Mouse (Mus musculus): ENCODE data around the gene Pde10a. TPM values are rescaled to one million over a fixed set of nuclear protein-coding genes. Genes with fewer than 3 reads are reported as not detected.
A peak's percentile ranks its signal among the peaks of the same experiment; 100 is the strongest.

Gene Pde10a
- polyA plus RNA-seq, 1 experiment from 2014 or later: 24.5 TPM

- H3K9me3 ChIP-seq (ENCODE audit: control insufficient read depth, low read length): no peaks in the 10 kb centered on the region
- WGBS: 85% methylated on average over 8 of the region's 8 CpGs
- no peaks in the 10 kb centered on the region for H3K27me3 ChIP-seq (replicated peaks; ENCODE audit: control insufficient read depth, insufficient read depth, low read length)
- no peak overlapping the region for H3K4me3 ChIP-seq (replicated peaks; ENCODE audit: low read length)
- no peak for ATAC-seq
- no peaks in the 10 kb centered on the region for H3K4me1 ChIP-seq (replicated peaks; ENCODE audit: control insufficient read depth, insufficient read depth, low read length)
- H3K4me2 ChIP-seq (ENCODE audit: low read length): no peak overlapping the region
- H3K9ac ChIP-seq (replicated peaks; ENCODE audit: low read depth, low read length): no peak overlapping the region
- H3K27ac ChIP-seq (ENCODE audit: low read length): no peak overlapping the region
- no peaks in the 10 kb centered on the region for H3K36me3 ChIP-seq (ENCODE audit: control insufficient read depth, insufficient read depth)
Measured at GRCm38 (mm10) chr17:8557926-8558325, 32.8 kb downstream of the Pde10a start.

DNA sequence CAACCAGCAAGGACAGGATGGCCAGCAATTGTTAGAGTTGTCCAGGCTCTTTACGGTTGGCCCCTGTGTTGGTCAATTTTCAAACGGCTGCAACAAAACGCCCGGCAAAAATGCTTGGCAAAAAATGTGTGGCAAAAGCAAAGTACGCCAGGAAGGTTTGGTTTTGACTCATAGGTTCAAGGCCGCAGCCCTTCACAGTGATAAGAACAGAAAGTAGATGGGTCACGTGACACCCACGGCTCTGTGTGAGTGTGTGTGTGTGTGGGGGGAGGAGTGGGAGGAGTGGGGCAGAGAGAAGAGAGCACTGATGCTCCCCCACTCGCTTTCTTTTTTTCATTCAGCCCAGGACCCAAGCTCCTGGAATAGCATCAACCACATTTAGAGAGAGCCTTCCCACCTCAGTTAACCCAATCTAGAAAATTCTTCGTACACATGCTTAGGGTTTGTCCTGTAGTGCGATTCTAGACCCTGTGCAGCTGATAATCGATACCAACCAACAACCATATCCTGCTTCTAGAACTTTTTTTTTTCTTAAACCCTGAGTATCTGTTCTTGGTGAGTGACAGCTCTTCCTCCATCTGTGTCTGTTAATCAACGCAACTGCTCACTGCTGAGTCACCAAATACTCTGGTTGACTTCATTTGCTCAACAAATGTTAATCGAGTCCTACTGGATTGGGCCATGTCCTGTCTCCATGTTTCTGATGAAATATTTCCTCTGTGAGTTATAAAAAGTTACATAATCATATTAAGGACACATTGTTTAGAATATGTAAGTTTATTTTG is 37.1 kb downstream of the Pde10a start:
- H3K27ac ChIP-seq (ENCODE audit: low read length): no peak overlapping the region
- no peaks in the 10 kb centered on the region for H3K36me3 ChIP-seq (ENCODE audit: control insufficient read depth, insufficient read depth)
- H3K9ac ChIP-seq (replicated peaks; ENCODE audit: low read depth, low read length): no peak overlapping the region
- no peak for ATAC-seq
- H3K4me1 ChIP-seq (replicated peaks; ENCODE audit: control insufficient read depth, insufficient read depth, low read length): no peaks in the 10 kb centered on the region
- H3K4me3 ChIP-seq (replicated peaks; ENCODE audit: low read length): no peak overlapping the region
- no peaks in the 10 kb centered on the region for H3K27me3 ChIP-seq (replicated peaks; ENCODE audit: control insufficient read depth, insufficient read depth, low read length)
- no peaks in the 10 kb centered on the region for H3K9me3 ChIP-seq (ENCODE audit: control insufficient read depth, low read length)
- no peak overlapping the region for H3K4me2 ChIP-seq (ENCODE audit: low read length)
- WGBS: 56% methylated on average over 14 of the region's 14 CpGs

- H3K4me3 ChIP-seq (replicated peaks; ENCODE audit: low read length): no peak overlapping the region
- no peaks in the 10 kb centered on the region for H3K27me3 ChIP-seq (replicated peaks; ENCODE audit: control insufficient read depth, insufficient read depth, low read length)
- H3K4me1 ChIP-seq (replicated peaks; ENCODE audit: control insufficient read depth, insufficient read depth, low read length): no peaks in the 10 kb centered on the region
- no peak overlapping the region for H3K9ac ChIP-seq (replicated peaks; ENCODE audit: low read depth, low read length)
- H3K4me2 ChIP-seq (ENCODE audit: low read length): no peak overlapping the region
- H3K36me3 ChIP-seq (ENCODE audit: control insufficient read depth, insufficient read depth): no peaks in the 10 kb centered on the region
- no peaks in the 10 kb centered on the region for H3K9me3 ChIP-seq (ENCODE audit: control insufficient read depth, low read length)
- ATAC-seq: no peak
- WGBS: 95% methylated on average over 1 of the region's 1 CpGs
- no peak overlapping the region for H3K27ac ChIP-seq (ENCODE audit: low read length)
Measured at GRCm38 (mm10) chr17:8562886-8563280, 37.7 kb downstream of the Pde10a start.

DNA sequence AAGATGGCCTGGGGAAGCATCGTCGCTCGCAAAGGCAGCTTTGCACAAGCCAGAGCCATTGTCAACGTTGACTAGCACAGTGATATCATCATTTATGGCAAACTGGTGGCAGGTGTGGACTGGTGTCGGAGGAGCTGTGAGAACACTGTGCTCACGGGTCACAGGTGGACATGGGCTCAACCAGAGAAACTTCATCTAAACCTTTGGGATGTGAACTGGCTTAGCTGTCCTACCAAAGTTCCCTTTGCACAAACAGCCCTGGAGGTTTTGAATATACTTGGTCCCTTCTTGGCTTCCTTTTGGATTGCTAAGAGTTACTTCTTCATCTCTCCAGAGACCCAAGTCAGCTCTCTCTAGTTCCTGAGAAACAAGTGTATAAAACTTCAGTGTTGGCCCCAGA is 41.7 kb downstream of the Pde10a start, which contains the start of gene Gm17087:
Gene Gm17087, minus strand, starts transcription at position 101 of the 400 bp plus-strand sequence.
- 94% methylated on average over 6 of the region's 6 CpGs for WGBS

DNA sequence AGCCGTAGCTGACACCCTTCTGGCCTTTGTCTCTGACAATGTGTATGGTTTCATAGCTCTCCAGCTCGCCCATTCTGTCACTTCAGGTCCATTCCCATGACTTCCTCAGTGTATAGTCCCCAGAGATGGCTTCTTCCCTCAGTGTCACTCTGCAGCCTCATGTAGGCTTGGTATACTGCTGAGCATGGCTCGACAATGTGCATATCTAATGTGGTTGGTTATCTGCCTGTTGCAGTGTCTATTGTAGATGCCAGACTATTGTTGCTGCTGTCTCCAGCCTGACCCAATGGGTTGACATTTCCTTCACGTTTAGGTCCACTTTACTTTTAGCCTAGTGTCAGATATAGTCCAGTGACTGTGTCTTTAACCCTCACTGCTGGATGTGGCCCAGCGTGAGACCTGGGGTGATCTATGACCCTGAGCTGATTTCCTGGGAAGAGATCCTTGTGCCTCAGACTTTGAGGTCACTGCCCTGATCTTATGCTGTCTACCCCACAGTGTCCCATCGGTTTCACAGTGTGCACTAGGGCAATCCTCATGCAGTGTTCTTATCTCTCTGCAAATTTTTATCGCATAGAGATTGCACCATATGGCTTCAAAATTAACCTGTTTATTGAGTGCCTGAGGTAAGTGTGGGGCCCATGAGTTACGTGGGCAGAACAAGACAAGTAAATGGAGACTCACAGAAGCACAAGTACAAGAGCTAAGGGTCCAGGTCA is 48.5 kb downstream of the Pde10a start:
- Histone ChIP-seq H3K4me1 (replicated peaks; ENCODE audit: control insufficient read depth, insufficient read depth, low read length) (no peaks in the 10 kb centered on the region), H3K9ac (replicated peaks; ENCODE audit: low read depth, low read length) (no peak overlapping the region), H3K36me3 (ENCODE audit: control insufficient read depth, insufficient read depth) (no peaks in the 10 kb centered on the region), H3K4me3 (replicated peaks; ENCODE audit: low read length) (no peak overlapping the region), H3K27me3 (replicated peaks; ENCODE audit: control insufficient read depth, insufficient read depth, low read length) (no peaks in the 10 kb centered on the region), H3K9me3 (ENCODE audit: control insufficient read depth, low read length) (no peaks in the 10 kb centered on the region), H3K4me2 (ENCODE audit: low read length) (no peak overlapping the region), H3K27ac (ENCODE audit: low read length) (no peak overlapping the region)
- WGBS: 84% methylated on average over 8 of the region's 8 CpGs
- ATAC-seq: no peak

More for the DNA sequence above, 41.7 kb downstream of the Pde10a start, which contains the start of gene Gm17087:
- H3K27me3 ChIP-seq (replicated peaks; ENCODE audit: control insufficient read depth, insufficient read depth, low read length): no peaks in the 10 kb centered on the region
- H3K4me2 ChIP-seq (ENCODE audit: low read length): no peak within 1 kb of the TSS
- H3K27ac ChIP-seq (ENCODE audit: low read length): no peak within 1 kb of the TSS
- H3K36me3 ChIP-seq (ENCODE audit: control insufficient read depth, insufficient read depth): no peaks in the 10 kb centered on the region
- no peak within 1 kb of the TSS for H3K4me3 ChIP-seq (replicated peaks; ENCODE audit: low read length)
- no peak within 1 kb of the TSS for H3K9ac ChIP-seq (replicated peaks; ENCODE audit: low read depth, low read length)
- ATAC-seq: no peak
- H3K9me3 ChIP-seq (ENCODE audit: control insufficient read depth, low read length): no peaks in the 10 kb centered on the region
- H3K4me1 ChIP-seq (replicated peaks; ENCODE audit: control insufficient read depth, insufficient read depth, low read length): no peaks in the 10 kb centered on the region

DNA sequence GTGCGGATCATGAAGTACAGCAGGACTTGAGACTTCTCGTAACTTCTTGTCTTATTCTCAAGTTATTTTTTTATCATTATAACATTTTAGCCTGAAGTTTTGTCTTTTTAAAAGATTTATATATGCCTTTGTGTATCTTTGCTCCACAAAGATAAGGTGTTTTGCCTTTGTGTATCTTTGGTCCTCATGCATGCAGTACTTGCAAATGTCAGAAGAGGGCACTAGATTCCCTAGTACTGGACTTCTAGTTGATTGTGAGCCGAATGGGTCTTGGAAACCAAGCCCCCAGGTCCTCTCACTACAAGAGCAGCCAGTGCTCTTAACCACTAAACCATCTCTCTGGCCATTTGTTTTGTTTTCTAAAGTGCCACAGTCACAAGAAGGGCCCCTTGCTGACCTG is 55.2 kb downstream of the Pde10a start:
- Histone ChIP-seq H3K4me3 (replicated peaks; ENCODE audit: low read length) (no peak overlapping the region), H3K4me2 (ENCODE audit: low read length) (no peak overlapping the region), H3K27ac (ENCODE audit: low read length) (no peak overlapping the region), H3K9me3 (ENCODE audit: control insufficient read depth, low read length) (no peaks in the 10 kb centered on the region), H3K9ac (replicated peaks; ENCODE audit: low read depth, low read length) (no peak overlapping the region), H3K36me3 (ENCODE audit: control insufficient read depth, insufficient read depth) (no peaks in the 10 kb centered on the region), H3K27me3 (replicated peaks; ENCODE audit: control insufficient read depth, insufficient read depth, low read length) (no peaks in the 10 kb centered on the region), H3K4me1 (replicated peaks; ENCODE audit: control insufficient read depth, insufficient read depth, low read length) (no peaks in the 10 kb centered on the region)
- WGBS: 66% methylated on average over 3 of the region's 3 CpGs
- no peak for ATAC-seq

- no peaks in the 10 kb centered on the region for H3K27me3 ChIP-seq (replicated peaks; ENCODE audit: control insufficient read depth, insufficient read depth, low read length)
- 68% methylated on average over 8 of the region's 8 CpGs for WGBS
- H3K36me3 ChIP-seq (ENCODE audit: control insufficient read depth, insufficient read depth): no peaks in the 10 kb centered on the region
- H3K4me3 ChIP-seq (replicated peaks; ENCODE audit: low read length): no peak overlapping the region
- H3K27ac ChIP-seq (ENCODE audit: low read length): no peak overlapping the region
- no peak overlapping the region for H3K4me2 ChIP-seq (ENCODE audit: low read length)
- no peaks in the 10 kb centered on the region for H3K4me1 ChIP-seq (replicated peaks; ENCODE audit: control insufficient read depth, insufficient read depth, low read length)
- H3K9ac ChIP-seq (replicated peaks; ENCODE audit: low read depth, low read length): no peak overlapping the region
- no peaks in the 10 kb centered on the region for H3K9me3 ChIP-seq (ENCODE audit: control insufficient read depth, low read length)
- ATAC-seq: peak; percentile 50; the same call in 1 of the 2 replicates
Measured at GRCm38 (mm10) chr17:8581579-8581978, 56.4 kb downstream of the Pde10a start.

DNA sequence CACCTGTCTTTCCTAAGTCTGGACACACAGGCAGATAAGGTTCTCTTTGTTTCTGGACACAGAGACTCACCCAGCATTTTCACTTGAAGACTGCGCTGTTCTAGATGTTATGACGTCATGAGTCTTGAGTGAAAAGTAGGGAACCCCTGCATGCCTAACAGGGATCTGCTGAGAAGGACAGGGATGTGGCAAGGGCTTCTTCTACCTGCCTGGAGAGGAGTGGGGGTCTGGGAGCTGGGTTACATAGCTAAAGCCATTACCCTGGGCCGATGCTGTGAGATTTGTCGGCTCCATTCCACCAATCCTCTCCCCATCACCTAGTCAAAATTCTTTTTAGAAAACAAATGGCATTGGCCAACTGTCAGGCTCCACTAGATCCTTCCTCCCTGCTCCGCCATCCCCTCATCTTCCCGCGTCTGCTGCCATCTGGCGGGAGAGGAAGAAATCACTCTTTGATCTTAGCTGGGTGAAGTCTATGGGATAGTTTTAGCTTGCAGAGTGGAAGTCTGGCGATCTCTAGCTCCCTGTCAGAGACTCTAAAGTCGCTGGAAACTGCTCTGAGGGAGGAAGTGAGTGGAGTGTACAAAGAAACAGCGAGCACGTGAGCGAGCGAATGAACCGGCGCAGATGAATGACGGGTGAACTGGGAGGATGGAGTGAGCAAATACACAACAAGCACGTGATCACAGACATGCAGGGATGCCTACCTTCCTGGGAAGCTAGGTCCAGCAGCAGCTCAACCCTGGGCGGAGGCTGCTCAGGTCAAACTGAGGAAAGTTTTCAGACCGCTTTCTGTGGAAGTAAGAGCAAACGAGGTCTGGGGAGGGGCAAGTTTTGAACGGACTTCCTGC is 67.5 kb downstream of the Pde10a start:
- Histone ChIP-seq H3K4me3 (replicated peaks; ENCODE audit: low read length) (peak overlapping the region; percentile 29), H3K9ac (replicated peaks; ENCODE audit: low read depth, low read length) (peak overlapping the region; percentile 45; the same call in 1 of the 2 replicates), H3K27me3 (replicated peaks; ENCODE audit: control insufficient read depth, insufficient read depth, low read length) (no peaks in the 10 kb centered on the region), H3K36me3 (ENCODE audit: control insufficient read depth, insufficient read depth) (no peaks in the 10 kb centered on the region), H3K4me2 (ENCODE audit: low read length) (peak overlapping the region; percentile 63), H3K9me3 (ENCODE audit: control insufficient read depth, low read length) (no peaks in the 10 kb centered on the region), H3K4me1 (replicated peaks; ENCODE audit: control insufficient read depth, insufficient read depth, low read length) (peaks cover 4% of the 10 kb centered on the region), H3K27ac (ENCODE audit: low read length) (no peak overlapping the region)
- peak; percentile 84 for ATAC-seq
- WGBS: 12% methylated on average over 22 of the region's 22 CpGs

- H3K4me3 ChIP-seq (replicated peaks; ENCODE audit: low read length): no peak overlapping the region
- H3K9ac ChIP-seq (replicated peaks; ENCODE audit: low read depth, low read length): no peak overlapping the region
- H3K27ac ChIP-seq (ENCODE audit: low read length): no peak overlapping the region
- no peaks in the 10 kb centered on the region for H3K9me3 ChIP-seq (ENCODE audit: control insufficient read depth, low read length)
- H3K4me2 ChIP-seq (ENCODE audit: low read length): no peak overlapping the region
- WGBS: 9% methylated on average over 7 of the region's 7 CpGs
- H3K27me3 ChIP-seq (replicated peaks; ENCODE audit: control insufficient read depth, insufficient read depth, low read length): no peaks in the 10 kb centered on the region
- peaks cover 3% of the 10 kb centered on the region for H3K4me1 ChIP-seq (replicated peaks; ENCODE audit: control insufficient read depth, insufficient read depth, low read length)
- ATAC-seq: peak; percentile 89
- H3K36me3 ChIP-seq (ENCODE audit: control insufficient read depth, insufficient read depth): no peaks in the 10 kb centered on the region
Measured at GRCm38 (mm10) chr17:8597790-8598189, 72.6 kb downstream of the Pde10a start.
